Mouse (Mus musculus): ENCODE results near the gene Gm21818.
"Not testable (repeated sequence)": the region's sequence is repeated elsewhere in the genome, so short reads cannot be mapped to it uniquely, and the experiment has no call there.

DNA sequence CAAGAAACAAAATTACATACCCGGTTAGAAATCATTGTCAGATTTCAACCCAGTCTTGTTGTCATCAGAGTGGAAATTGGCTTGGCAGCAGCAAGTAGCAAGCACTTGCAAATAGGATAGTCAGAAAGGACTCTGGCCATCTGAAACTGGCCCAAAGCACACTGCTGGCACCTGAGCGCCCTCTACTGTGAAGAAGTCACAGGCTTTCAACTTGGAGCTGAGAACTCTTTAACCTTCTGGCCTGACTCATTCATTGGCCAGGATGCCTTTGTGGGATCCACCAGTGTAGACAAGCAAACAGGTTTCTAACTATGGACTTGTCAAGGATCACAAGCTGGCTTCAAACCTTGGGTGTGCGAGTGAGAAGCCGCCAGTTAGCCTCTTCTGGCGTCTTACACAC is 3.9 kb upstream of the Gm21818 start:
- not testable (repeated sequence) for TF ChIP-seq CTCF (IDR thresholded peaks at IDR 0.05; ENCODE audit: low read depth, low read length); TAL1 (conservative IDR thresholded peaks at IDR 0.05; ENCODE audit: low read depth, low read length); GATA2 (IDR thresholded peaks at IDR 0.05; ENCODE audit: borderline replicate concordance, low read depth, low read length); GATA1 (IDR thresholded peaks at IDR 0.05; ENCODE audit: borderline replicate concordance, low read length)
